Comparison of ENCODE assay signal across 18 mouse cellular contexts in genomic region chr16:30181116-30181515, GRCm38 (mm10).
DNase-seq lines count a peak whose midpoint lies in the region; ATAC-seq lines count a peak whose summit lies in the region.
"Had no signal": no experiment of that assay in that cellular context is flagged by ENCODE, and none has a peak within 500 bp of the region (broad histone marks: within the 10 kb centered on the region; RNA-seq: fewer than 3 reads in every experiment).

No protein-coding gene starts in this region.

- H3K4me2 ChIP-seq in midbrain, embryonic 14.5 days (ENCODE audit: low read length), result no peak overlapping the region
- H3K4me2 ChIP-seq in hindbrain, embryonic 16.5 days (ENCODE audit: low read length), result no peak overlapping the region
- H3K4me2 ChIP-seq: liver, embryonic 13.5 days; midbrain, embryonic 15.5 days; neural tube, embryonic 15.5 days had no signal

- WGBS in midbrain, embryonic 14.5 days, result 47% methylated on average over 8 of the region's 8 CpGs
- WGBS in hindbrain, embryonic 16.5 days, result 60% methylated on average over 8 of the region's 8 CpGs

- no peaks in the 10 kb centered on the region for H3K36me3 ChIP-seq in midbrain, embryonic 14.5 days (ENCODE audit: control insufficient read depth, insufficient read depth, low read length)
- H3K36me3 ChIP-seq in hindbrain, embryonic 16.5 days (ENCODE audit: control insufficient read depth, insufficient read depth, low read length), result no peaks in the 10 kb centered on the region
- H3K36me3 ChIP-seq: hindbrain, embryonic 10.5 days; liver, embryonic 13.5 days; midbrain, embryonic 15.5 days; neural tube, embryonic 15.5 days had no signal

- H3K27ac ChIP-seq in midbrain, embryonic 14.5 days (replicated peaks; ENCODE audit: low read depth, low read length), result no peak overlapping the region
- H3K27ac ChIP-seq in hindbrain, embryonic 16.5 days (ENCODE audit: low read depth, low read length), result no peak overlapping the region
- H3K27ac ChIP-seq: hindbrain, embryonic 10.5 days; layer of hippocampus, adult 2 months; liver, embryonic 13.5 days; midbrain, embryonic 15.5 days; neural tube, embryonic 15.5 days had no signal

- H3K9me3 ChIP-seq in midbrain, embryonic 14.5 days (ENCODE audit: control insufficient read depth, low read length), result no peaks in the 10 kb centered on the region
- H3K9me3 ChIP-seq in hindbrain, embryonic 16.5 days (ENCODE audit: control insufficient read depth, low read length), result no peaks in the 10 kb centered on the region
- H3K9me3 ChIP-seq: hindbrain, embryonic 10.5 days; liver, embryonic 13.5 days; midbrain, embryonic 15.5 days; neural tube, embryonic 15.5 days had no signal

- H3K4me1 ChIP-seq in midbrain, embryonic 14.5 days (ENCODE audit: control insufficient read depth, insufficient read depth, low read length), result no peaks in the 10 kb centered on the region
- H3K4me1 ChIP-seq in hindbrain, embryonic 16.5 days (ENCODE audit: control insufficient read depth, insufficient read depth, low read depth, low read length), result peaks cover 9% of the 10 kb centered on the region

- peak; percentile 72 for DNase-seq in 416B (ENCODE audit: low read depth)
- peak; percentile 6 for DNase-seq in A20 (ENCODE audit: low read depth, low spot score)
- no peak for DNase-seq in midbrain, embryonic 14.5 days
- DNase-seq: adrenal gland, postnatal 14 days; cerebellum, postnatal 36 days; heart, adult 18-20 months; kidney, adult 18-20 months; liver, embryonic 13.5 days; lung, postnatal 14 days; right cerebral cortex, adult 18-20 months had no signal

- peaks cover 20% of the 10 kb centered on the region for H3K27me3 ChIP-seq in midbrain, embryonic 14.5 days (ENCODE audit: control insufficient read depth, insufficient read depth, low read length)
- H3K27me3 ChIP-seq in hindbrain, embryonic 16.5 days (replicated peaks; ENCODE audit: control insufficient read depth, insufficient read depth, low read length), result peaks cover 5% of the 10 kb centered on the region; the same call in 1 of the 2 replicates

- no peak overlapping the region for H3K4me3 ChIP-seq in midbrain, embryonic 14.5 days (replicated peaks; ENCODE audit: low read depth, low read length)
- no peak overlapping the region for H3K4me3 ChIP-seq in hindbrain, embryonic 16.5 days (ENCODE audit: low read length)
- H3K4me3 ChIP-seq: hindbrain, embryonic 10.5 days; layer of hippocampus, adult 2 months; liver, embryonic 13.5 days; midbrain, embryonic 15.5 days; neural tube, embryonic 15.5 days had no signal

- peak; percentile 21 for ATAC-seq in activated CD4-positive, CD25-positive, alpha-beta regulatory T cell, adult 4 months
- peak; percentile 22; the same call in 1 of the 2 replicates for ATAC-seq in neutrophil, adult 5-6 weeks (ENCODE audit: extremely low read depth, insufficient number of reproducible peaks, low FRiP score, poor library complexity, severe bottlenecking)
- ATAC-seq in megakaryocyte-erythroid progenitor cell, adult 5-6 weeks (replicated peaks; ENCODE audit: low FRiP score, low TSS enrichment, poor library complexity, severe bottlenecking), result no peak; the same call in 1 of the 2 replicates
- ATAC-seq in midbrain, embryonic 14.5 days (ENCODE audit: low FRiP score, low TSS enrichment), result no peak
- ATAC-seq in hindbrain, embryonic 16.5 days, result no peak
- ATAC-seq: midbrain, embryonic 15.5 days had no signal

- H3K9ac ChIP-seq in midbrain, embryonic 14.5 days (replicated peaks; ENCODE audit: low read length), result no peak overlapping the region; the same call in 1 of the 2 replicates
- H3K9ac ChIP-seq in hindbrain, embryonic 16.5 days (ENCODE audit: low read depth, low read length), result no peak overlapping the region
- H3K9ac ChIP-seq: liver, embryonic 13.5 days; midbrain, embryonic 15.5 days; neural tube, embryonic 15.5 days had no signal

Comparison
In these comparisons a context has a peak if more than half of its experiments do, and no peak if none do; other contexts are left out.
1. ATAC-seq: peak in activated CD4-positive, CD25-positive, alpha-beta regulatory T cell, adult 4 months (single experiment) and neutrophil, adult 5-6 weeks (single experiment); none in megakaryocyte-erythroid progenitor cell, adult 5-6 weeks (single experiment), midbrain, embryonic 14.5 days (single experiment) and hindbrain, embryonic 16.5 days (single experiment).